In genomic region chr12:76376649-76377048, GRCm38 (mm10) we compare ENCODE assay signal across 8 mouse cellular contexts. TPM values are rescaled to one million over a fixed set of nuclear protein-coding genes. Genes with fewer than 3 reads are reported as not detected.
DNase-seq lines count a peak whose midpoint lies in the region; ATAC-seq lines count a peak whose summit lies in the region.

No protein-coding gene starts in this region.

- H3K4me3 ChIP-seq in megakaryocyte, embryonic 14.5 days (replicated peaks) = peak overlapping the region; percentile 79

- H3K27me3 ChIP-seq in megakaryocyte, embryonic 14.5 days (replicated peaks) = no peaks in the 10 kb centered on the region

- peaks cover 86% of the 10 kb centered on the region for H3K4me1 ChIP-seq in megakaryocyte, embryonic 14.5 days

- intact Hi-C loops in gastrocnemius, postnatal 36 days (cut with DNase I) = no loop called here

- peak; percentile 69; the same call in 1 of the 2 replicates for ATAC-seq in frontal cortex, adult (ENCODE audit: low TSS enrichment)
- peak; percentile 81 for ATAC-seq in erythroblast, adult 5-6 weeks (replicated peaks; ENCODE audit: low FRiP score, poor library complexity, severe bottlenecking)

- H3K36me3 ChIP-seq in megakaryocyte, embryonic 14.5 days (replicated peaks; ENCODE audit: low read length) = peaks cover 35% of the 10 kb centered on the region

- no peak for DNase-seq in frontal cortex, postnatal 10 days (ENCODE audit: low spot score in 2 of 2)
- peak; percentile 25 for DNase-seq in spleen, adult 12 weeks (ENCODE audit: low spot score)
- no peak for DNase-seq in spleen, postnatal 14 days (ENCODE audit: low spot score in 2 of 2)
- no peak for DNase-seq in gastrocnemius, postnatal 36 days
- DNase-seq in ovary, postnatal 36 days (ENCODE audit: low spot score) = no peak

- H3K9me3 ChIP-seq in megakaryocyte, embryonic 14.5 days = no peaks in the 10 kb centered on the region

RNA-seq across cellular contexts. Expression of gene Zbtb1, which starts 6.6 kb away (rescaled TPM):
- total RNA-seq in erythroblast, adult 5-6 weeks (2015; ENCODE audit: low replicate concordance) = 4.6 and 4.8 TPM in 2 replicates
- 4.0 and 5.6 TPM in 2 replicates for total RNA-seq in erythroblast, adult 5-6 weeks (2017; ENCODE audit: low replicate concordance)
- polyA plus RNA-seq in megakaryocyte, embryonic 14.5 days (2012; ENCODE audit: insufficient read depth, low replicate concordance) = 0.79 and 4.7 TPM in 2 replicates
- 1 to 10 TPM; 3.0 to 4.0 TPM for total RNA-seq in gastrocnemius, postnatal 36 days (2021)

RNA-seq across cellular contexts. Expression of gene Zbtb25, which starts 7.2 kb away (rescaled TPM):
- 6.1 and 19.2 TPM in 2 replicates for total RNA-seq in erythroblast, adult 5-6 weeks (2015; ENCODE audit: low replicate concordance)
- total RNA-seq in erythroblast, adult 5-6 weeks (2017; ENCODE audit: low replicate concordance) = 1.3 and 4.6 TPM in 2 replicates
- polyA plus RNA-seq in megakaryocyte, embryonic 14.5 days (2012; ENCODE audit: insufficient read depth, low replicate concordance) = 2.4 and 7.2 TPM in 2 replicates
- total RNA-seq in gastrocnemius, postnatal 36 days (2021) = 1 to 10 TPM; 5.5 to 7.1 TPM

RNA-seq across cellular contexts. Expression of gene Hspa2, which starts 27.3 kb away (rescaled TPM):
- total RNA-seq in erythroblast, adult 5-6 weeks (2015; ENCODE audit: low replicate concordance) = 0.42 and 4.4 TPM in 2 replicates
- total RNA-seq in erythroblast, adult 5-6 weeks (2017; ENCODE audit: low replicate concordance) = 0.68 and 1.8 TPM in 2 replicates
- 2.9 and 5.8 TPM in 2 replicates for polyA plus RNA-seq in megakaryocyte, embryonic 14.5 days (2012; ENCODE audit: insufficient read depth, low replicate concordance)
- total RNA-seq in gastrocnemius, postnatal 36 days (2021) = 1 to 10 TPM; 8.4 to 9.0 TPM

RNA-seq across cellular contexts. Expression of gene Ppp1r36, which starts 40.7 kb away (rescaled TPM):
- not detected in 2 replicates for total RNA-seq in erythroblast, adult 5-6 weeks (2015; ENCODE audit: low replicate concordance)
- not detected in 2 replicates for total RNA-seq in erythroblast, adult 5-6 weeks (2017; ENCODE audit: low replicate concordance)
- polyA plus RNA-seq in megakaryocyte, embryonic 14.5 days (2012; ENCODE audit: insufficient read depth, low replicate concordance) = not detected in 2 replicates
- total RNA-seq in gastrocnemius, postnatal 36 days (2021) = not detected

RNA-seq across cellular contexts. Expression of gene Akap5, which starts 52.0 kb away (rescaled TPM):
- total RNA-seq in erythroblast, adult 5-6 weeks (2015; ENCODE audit: low replicate concordance) = 0.38 TPM in 1 of 2 replicates, not detected in the other
- total RNA-seq in erythroblast, adult 5-6 weeks (2017; ENCODE audit: low replicate concordance) = 0.28 TPM in 1 of 2 replicates, not detected in the other
- 0.63 TPM in 1 of 2 replicates, not detected in the other for polyA plus RNA-seq in megakaryocyte, embryonic 14.5 days (2012; ENCODE audit: insufficient read depth, low replicate concordance)
- under 1 TPM; 0.22 to 0.84 TPM for total RNA-seq in gastrocnemius, postnatal 36 days (2021)
